10 mouse cellular contexts compared by ENCODE assay signal in genomic region chr11:94996101-94996500, GRCm38 (mm10). TPM values are rescaled to one million over a fixed set of nuclear protein-coding genes. Genes with fewer than 3 reads are reported as not detected.
DNase-seq lines count a peak whose midpoint lies in the region; ATAC-seq and TF ChIP-seq lines count a peak whose summit lies in the region.
"Had no signal": no experiment of that assay in that cellular context is flagged by ENCODE, and none has a peak within 500 bp of the region (broad histone marks: within the 10 kb centered on the region; RNA-seq: fewer than 3 reads in every experiment).

No protein-coding gene starts in this region.

- ATAC-seq in limb, embryonic 12.5 days (ENCODE audit: insufficient number of reproducible peaks, insufficient read depth, low FRiP score, low TSS enrichment, low read depth): no peak
- ATAC-seq in embryonic facial prominence, embryonic 15.5 days (ENCODE audit: insufficient number of reproducible peaks, low FRiP score, low TSS enrichment, low read depth): no peak
- ATAC-seq in hindbrain, postnatal 0 days: no peak
- no peak for ATAC-seq in neural tube, embryonic 14.5 days (ENCODE audit: low read depth)
- ATAC-seq: Patski had no signal

- peak overlapping the region; percentile 26; the same call in 1 of the 2 replicates for H3K4me2 ChIP-seq in limb, embryonic 12.5 days
- peak overlapping the region; percentile 94; the same call in 1 of the 2 replicates for H3K4me2 ChIP-seq in embryonic facial prominence, embryonic 15.5 days (replicated peaks)
- H3K4me2 ChIP-seq in hindbrain, postnatal 0 days (ENCODE audit: low read depth, low read length): peak overlapping the region; percentile 99
- H3K4me2 ChIP-seq in neural tube, embryonic 14.5 days (ENCODE audit: low read depth, low read length): peak overlapping the region; percentile 100; the same call in 1 of the 2 replicates

- no peak for TF ChIP-seq CTCF in hindbrain, postnatal 0 days (IDR thresholded peaks at IDR 0.05; ENCODE audit: low read depth)

- H3K36me3 ChIP-seq in limb, embryonic 12.5 days: peaks cover 66% of the 10 kb centered on the region
- peaks cover 73% of the 10 kb centered on the region for H3K36me3 ChIP-seq in limb, embryonic 10.5 days
- peaks cover 47% of the 10 kb centered on the region for H3K36me3 ChIP-seq in embryonic facial prominence, embryonic 15.5 days
- peaks cover 28% of the 10 kb centered on the region for H3K36me3 ChIP-seq in hindbrain, postnatal 0 days (ENCODE audit: insufficient read depth, low read length)
- peaks cover 27% of the 10 kb centered on the region for H3K36me3 ChIP-seq in neural tube, embryonic 14.5 days (ENCODE audit: control insufficient read depth, insufficient read depth, low read length)

- H3K9ac ChIP-seq in limb, embryonic 12.5 days (replicated peaks): 0 out of 2 replicates have a peak overlapping the region, but pooled peaks have one; percentile 31
- H3K9ac ChIP-seq in embryonic facial prominence, embryonic 15.5 days: no peak overlapping the region
- peak overlapping the region; percentile 85; the same call in 1 of the 2 replicates for H3K9ac ChIP-seq in hindbrain, postnatal 0 days (replicated peaks; ENCODE audit: low read length)
- no peak overlapping the region for H3K9ac ChIP-seq in neural tube, embryonic 14.5 days (replicated peaks; ENCODE audit: low read depth, low read length)

- no peak overlapping the region for H3K27ac ChIP-seq in limb, embryonic 12.5 days
- no peak overlapping the region for H3K27ac ChIP-seq in limb, embryonic 10.5 days
- no peak overlapping the region for H3K27ac ChIP-seq in embryonic facial prominence, embryonic 15.5 days (replicated peaks)
- no peak overlapping the region for H3K27ac ChIP-seq in hindbrain, postnatal 0 days
- no peak overlapping the region for H3K27ac ChIP-seq in neural tube, embryonic 14.5 days (ENCODE audit: low read depth, low read length)

- DNase-seq in limb, embryonic 10.5 days (ENCODE audit: low spot score): no peak
- no peak for DNase-seq in hindbrain, postnatal 0 days (ENCODE audit: low spot score)
- DNase-seq in ovary, adult 18-20 months (ENCODE audit: low spot score): no peak
- DNase-seq in spleen, postnatal 4 days (ENCODE audit: low spot score in 2 of 2): no peak
- DNase-seq: heart, postnatal 14 days had no signal

- no peak overlapping the region for H3K4me3 ChIP-seq in limb, embryonic 12.5 days (replicated peaks)
- no peak overlapping the region for H3K4me3 ChIP-seq in limb, embryonic 10.5 days
- no peak overlapping the region for H3K4me3 ChIP-seq in embryonic facial prominence, embryonic 15.5 days (replicated peaks)
- H3K4me3 ChIP-seq in hindbrain, postnatal 0 days (ENCODE audit: low read length): no peak overlapping the region
- H3K4me3 ChIP-seq in neural tube, embryonic 14.5 days (ENCODE audit: low read depth, low read length): no peak overlapping the region

- H3K9me3 ChIP-seq in limb, embryonic 12.5 days: no peaks in the 10 kb centered on the region
- no peaks in the 10 kb centered on the region for H3K9me3 ChIP-seq in limb, embryonic 10.5 days (replicated peaks)
- H3K9me3 ChIP-seq in embryonic facial prominence, embryonic 15.5 days (replicated peaks): no peaks in the 10 kb centered on the region
- no peaks in the 10 kb centered on the region for H3K9me3 ChIP-seq in hindbrain, postnatal 0 days (ENCODE audit: low read length)
- H3K9me3 ChIP-seq in neural tube, embryonic 14.5 days (ENCODE audit: control insufficient read depth, low read length): no peaks in the 10 kb centered on the region

- H3K4me1 ChIP-seq in limb, embryonic 12.5 days (replicated peaks): peaks cover 54% of the 10 kb centered on the region
- H3K4me1 ChIP-seq in limb, embryonic 10.5 days: peaks cover 74% of the 10 kb centered on the region
- peaks cover 68% of the 10 kb centered on the region for H3K4me1 ChIP-seq in embryonic facial prominence, embryonic 15.5 days
- H3K4me1 ChIP-seq in hindbrain, postnatal 0 days (ENCODE audit: insufficient read depth, low read length): peaks cover 39% of the 10 kb centered on the region
- H3K4me1 ChIP-seq in neural tube, embryonic 14.5 days (ENCODE audit: control insufficient read depth, insufficient read depth, low read length): peaks cover 52% of the 10 kb centered on the region

- 89% methylated on average over 8 of the region's 8 CpGs for WGBS in limb, embryonic 12.5 days
- WGBS in limb, embryonic 10.5 days: 87% methylated on average over 8 of the region's 8 CpGs
- 72% methylated on average over 8 of the region's 8 CpGs for WGBS in embryonic facial prominence, embryonic 15.5 days
- WGBS in hindbrain, postnatal 0 days: 77% methylated on average over 8 of the region's 8 CpGs
- WGBS in neural tube, embryonic 14.5 days: 87% methylated on average over 8 of the region's 8 CpGs

- H3K27me3 ChIP-seq in limb, embryonic 12.5 days: no peaks in the 10 kb centered on the region
- H3K27me3 ChIP-seq in limb, embryonic 10.5 days (ENCODE audit: low read depth, poor library complexity, severe bottlenecking): no peaks in the 10 kb centered on the region
- H3K27me3 ChIP-seq in embryonic facial prominence, embryonic 15.5 days: no peaks in the 10 kb centered on the region
- H3K27me3 ChIP-seq in hindbrain, postnatal 0 days (ENCODE audit: insufficient read depth, low read length): no peaks in the 10 kb centered on the region
- H3K27me3 ChIP-seq in neural tube, embryonic 14.5 days (ENCODE audit: control insufficient read depth, insufficient read depth, low read length): peaks cover 4% of the 10 kb centered on the region; the same call in 1 of the 2 replicates
- H3K27me3 ChIP-seq: Patski had no signal

RNA-seq across cellular contexts. Expression of gene Ppp1r9b, which starts 5.3 kb away (rescaled TPM):
- polyA plus RNA-seq in limb, embryonic 12.5 days (2016; fragmentation: Nextera tagmentation; extraction: Ambion mirVana): 12.0 and 12.6 TPM in 2 replicates
- 9.9 and 10.8 TPM in 2 replicates for polyA plus RNA-seq in limb, embryonic 10.5 days (2016; fragmentation: Nextera tagmentation; extraction: Ambion mirVana)
- polyA plus RNA-seq in embryonic facial prominence, embryonic 15.5 days (2015; fragmentation: Nextera tagmentation; extraction: Ambion mirVana): 11.0 and 12.8 TPM in 2 replicates
- 170 and 190 TPM in 2 replicates for total RNA-seq in hindbrain, postnatal 0 days (2014; rRNA removed)
- 18.8 and 19.4 TPM in 2 replicates for polyA plus RNA-seq in hindbrain, postnatal 0 days (2015; fragmentation: Nextera tagmentation; extraction: Ambion mirVana)
- 27.7 and 29.8 TPM in 2 replicates for polyA plus RNA-seq in neural tube, embryonic 14.5 days (2014; fragmentation: Nextera tagmentation; extraction: Ambion mirVana)

RNA-seq across cellular contexts. Expression of gene Samd14, which starts 13.6 kb away (rescaled TPM):
- 34.6 and 37.7 TPM in 2 replicates for polyA plus RNA-seq in limb, embryonic 12.5 days (2016; fragmentation: Nextera tagmentation; extraction: Ambion mirVana)
- 29.7 and 39.2 TPM in 2 replicates for polyA plus RNA-seq in limb, embryonic 10.5 days (2016; fragmentation: Nextera tagmentation; extraction: Ambion mirVana)
- polyA plus RNA-seq in embryonic facial prominence, embryonic 15.5 days (2015; fragmentation: Nextera tagmentation; extraction: Ambion mirVana): 29.7 and 33.9 TPM in 2 replicates
- 216 and 223 TPM in 2 replicates for total RNA-seq in hindbrain, postnatal 0 days (2014; rRNA removed)
- polyA plus RNA-seq in hindbrain, postnatal 0 days (2015; fragmentation: Nextera tagmentation; extraction: Ambion mirVana): 128 and 137 TPM in 2 replicates
- 131 and 144 TPM in 2 replicates for polyA plus RNA-seq in neural tube, embryonic 14.5 days (2014; fragmentation: Nextera tagmentation; extraction: Ambion mirVana)

RNA-seq across cellular contexts. Expression of gene Sgca, which starts 20.0 kb away (rescaled TPM):
- polyA plus RNA-seq in limb, embryonic 12.5 days (2016; fragmentation: Nextera tagmentation; extraction: Ambion mirVana): 2.8 and 3.0 TPM in 2 replicates
- polyA plus RNA-seq in limb, embryonic 10.5 days (2016; fragmentation: Nextera tagmentation; extraction: Ambion mirVana): 0.23 TPM in 1 of 2 replicates, not detected in the other
- 11.7 and 14.6 TPM in 2 replicates for polyA plus RNA-seq in embryonic facial prominence, embryonic 15.5 days (2015; fragmentation: Nextera tagmentation; extraction: Ambion mirVana)
- 0.36 and 0.52 TPM in 2 replicates for total RNA-seq in hindbrain, postnatal 0 days (2014; rRNA removed)
- polyA plus RNA-seq in hindbrain, postnatal 0 days (2015; fragmentation: Nextera tagmentation; extraction: Ambion mirVana): 0.26 and 0.28 TPM in 2 replicates
- polyA plus RNA-seq in neural tube, embryonic 14.5 days (2014; fragmentation: Nextera tagmentation; extraction: Ambion mirVana): not detected in 2 replicates

RNA-seq across cellular contexts. Expression of gene Hils1, which starts 28.7 kb away (rescaled TPM):
- polyA plus RNA-seq in limb, embryonic 12.5 days (2016; fragmentation: Nextera tagmentation; extraction: Ambion mirVana): not detected in 2 replicates
- not detected in 2 replicates for polyA plus RNA-seq in limb, embryonic 10.5 days (2016; fragmentation: Nextera tagmentation; extraction: Ambion mirVana)
- 0.25 TPM in 1 of 2 replicates, not detected in the other for polyA plus RNA-seq in embryonic facial prominence, embryonic 15.5 days (2015; fragmentation: Nextera tagmentation; extraction: Ambion mirVana)
- total RNA-seq in hindbrain, postnatal 0 days (2014; rRNA removed): not detected in 2 replicates
- not detected in 2 replicates for polyA plus RNA-seq in hindbrain, postnatal 0 days (2015; fragmentation: Nextera tagmentation; extraction: Ambion mirVana)
- polyA plus RNA-seq in neural tube, embryonic 14.5 days (2014; fragmentation: Nextera tagmentation; extraction: Ambion mirVana): not detected in 2 replicates
- total RNA-seq: heart, postnatal 14 days had no signal
- polyA plus RNA-seq: Patski; stomach, embryonic 14.5 days had no signal

RNA-seq across cellular contexts. Expression of gene Pdk2, which starts 45.1 kb away (rescaled TPM):
- polyA plus RNA-seq in limb, embryonic 12.5 days (2016; fragmentation: Nextera tagmentation; extraction: Ambion mirVana): 21.9 and 22.4 TPM in 2 replicates
- polyA plus RNA-seq in limb, embryonic 10.5 days (2016; fragmentation: Nextera tagmentation; extraction: Ambion mirVana): 9.8 and 21.2 TPM in 2 replicates
- 33.7 and 41.8 TPM in 2 replicates for polyA plus RNA-seq in embryonic facial prominence, embryonic 15.5 days (2015; fragmentation: Nextera tagmentation; extraction: Ambion mirVana)
- total RNA-seq in hindbrain, postnatal 0 days (2014; rRNA removed): 25.0 and 32.0 TPM in 2 replicates
- 46.8 and 49.0 TPM in 2 replicates for polyA plus RNA-seq in hindbrain, postnatal 0 days (2015; fragmentation: Nextera tagmentation; extraction: Ambion mirVana)
- polyA plus RNA-seq in neural tube, embryonic 14.5 days (2014; fragmentation: Nextera tagmentation; extraction: Ambion mirVana): 21.8 and 23.1 TPM in 2 replicates

Comparison
In these comparisons a context has a peak if more than half of its experiments do, and no peak if none do; other contexts are left out.
1. H3K4me2 ChIP-seq: peak in every context shown above with its lines; median percentile 100 in neural tube, embryonic 14.5 days; 99 in hindbrain, postnatal 0 days; 94 in embryonic facial prominence, embryonic 15.5 days; 26 in limb, embryonic 12.5 days.
2. H3K9ac ChIP-seq: peak in limb, embryonic 12.5 days (single experiment) and hindbrain, postnatal 0 days (single experiment); none in embryonic facial prominence, embryonic 15.5 days (single experiment) and neural tube, embryonic 14.5 days (single experiment).